Mouse (Mus musculus): ENCODE results near the gene BC147527. TPM values are rescaled to one million over a fixed set of nuclear protein-coding genes. Genes with fewer than 3 reads are reported as not detected.
"Not testable (repeated sequence)": the region's sequence is repeated elsewhere in the genome, so short reads cannot be mapped to it uniquely, and the experiment has no call there.

Gene BC147527
- not detected in 2 replicates for total RNA-seq (2014; rRNA removed)
- 0.15 TPM in 1 of 2 replicates, not detected in the other for polyA plus RNA-seq (2015; fragmentation: Nextera tagmentation; extraction: Ambion mirVana)

DNA sequence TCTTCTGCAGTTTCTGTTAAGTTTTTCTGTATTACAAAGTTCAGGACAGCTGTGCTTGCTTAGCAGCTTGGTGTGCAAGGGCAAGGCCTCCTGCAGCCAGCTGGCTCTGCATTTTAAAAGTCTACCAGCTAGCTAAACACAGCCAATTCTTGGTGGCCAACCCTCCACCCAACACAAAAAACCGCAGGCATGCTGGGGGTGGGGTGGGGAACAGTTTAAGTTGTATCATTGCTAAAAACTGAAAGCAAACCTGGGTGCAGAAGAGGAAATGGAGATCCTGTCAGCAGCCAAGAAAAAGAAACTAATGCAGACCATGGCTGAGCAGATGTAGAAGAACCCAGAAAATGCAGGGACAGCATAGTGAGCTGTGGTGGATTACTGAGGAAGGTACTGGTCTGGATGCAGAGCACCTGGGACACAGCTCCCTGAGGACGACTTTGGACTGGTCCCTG is at the start of gene BC147527:
TSS of gene BC147527 (plus strand) at position 402 of the 452 bp plus-strand sequence.
- Histone ChIP-seq H3K9ac (replicated peaks; ENCODE audit: low read length) (no peak within 1 kb of the TSS), H3K4me3 (ENCODE audit: low read length) (no peak within 1 kb of the TSS), H3K4me2 (ENCODE audit: low read depth, low read length) (no peak within 1 kb of the TSS), H3K36me3 (ENCODE audit: insufficient read depth, low read length) (no peaks in the 10 kb centered on the region), H3K27me3 (ENCODE audit: insufficient read depth, low read length) (no peaks in the 10 kb centered on the region), H3K4me1 (ENCODE audit: insufficient read depth, low read length) (no peaks in the 10 kb centered on the region), H3K27ac (no peak within 1 kb of the TSS), H3K9me3 (ENCODE audit: low read length) (no peaks in the 10 kb centered on the region)
- no peak for DNase-seq (ENCODE audit: low spot score)
- 62% methylated on average over 2 of the region's 2 CpGs for whole genome bisulfite sequencing
- no peak for TF ChIP-seq CTCF (IDR thresholded peaks at IDR 0.05; ENCODE audit: low read depth)
- ATAC-seq, result no peak

DNA sequence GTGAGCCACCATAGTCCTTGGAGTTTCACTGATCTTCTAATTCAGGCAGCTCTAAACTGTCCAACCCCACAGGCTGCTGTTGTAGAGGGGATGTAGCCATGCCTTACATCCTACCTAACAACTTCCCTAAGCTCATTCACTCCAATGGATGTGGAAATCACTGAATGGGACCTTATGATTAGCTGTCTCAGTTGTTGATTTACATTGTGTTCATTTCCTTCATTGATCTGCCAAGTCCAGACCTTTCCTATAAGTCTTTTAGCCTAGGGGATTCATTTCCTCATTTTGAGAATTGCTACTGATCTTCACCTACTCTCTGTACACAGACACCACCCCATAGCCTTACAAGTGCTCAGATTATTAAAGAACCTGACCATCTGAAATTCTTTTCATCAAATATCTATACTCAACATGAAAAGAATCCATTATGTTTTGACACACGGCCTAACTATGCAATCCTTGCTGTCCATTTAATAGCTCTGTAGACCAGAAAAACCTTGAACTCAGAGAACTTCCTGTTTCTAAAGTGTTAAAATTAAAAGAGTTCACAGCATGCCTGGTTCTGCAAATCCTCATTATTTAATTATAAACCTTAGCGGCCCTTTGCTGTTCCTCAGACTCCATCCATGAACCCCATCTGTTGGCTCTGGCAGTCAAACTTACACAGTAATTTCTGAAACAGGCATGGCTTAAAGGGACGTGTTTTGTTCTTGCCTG is 48.8 kb upstream of the BC147527 start:
- not testable (repeated sequence) for H3K27ac ChIP-seq; H3K36me3 ChIP-seq (ENCODE audit: insufficient read depth, low read length); H3K9me3 ChIP-seq (ENCODE audit: low read length); H3K4me3 ChIP-seq (ENCODE audit: low read length); H3K4me2 ChIP-seq (ENCODE audit: low read depth, low read length); ATAC-seq; H3K9ac ChIP-seq (replicated peaks; ENCODE audit: low read length); DNase-seq (ENCODE audit: low spot score); H3K4me1 ChIP-seq (ENCODE audit: insufficient read depth, low read length); H3K27me3 ChIP-seq (ENCODE audit: insufficient read depth, low read length)
- 78% methylated on average over 2 of the region's 3 CpGs for WGBS

- not testable (repeated sequence) for H3K9me3 ChIP-seq (ENCODE audit: low read length); H3K4me3 ChIP-seq (ENCODE audit: low read length); H3K4me2 ChIP-seq (ENCODE audit: low read depth, low read length); H3K4me1 ChIP-seq (ENCODE audit: insufficient read depth, low read length); DNase-seq (ENCODE audit: low spot score); ATAC-seq; H3K36me3 ChIP-seq (ENCODE audit: insufficient read depth, low read length); H3K27ac ChIP-seq; H3K27me3 ChIP-seq (ENCODE audit: insufficient read depth, low read length); H3K9ac ChIP-seq (replicated peaks; ENCODE audit: low read length)
- 90% methylated on average over 3 of the region's 3 CpGs for WGBS
Measured at GRCm38 (mm10) chr13:120258817-120259658, 41.2 kb upstream of the BC147527 start.

- H3K36me3 ChIP-seq (ENCODE audit: insufficient read depth, low read length); ATAC-seq; H3K9ac ChIP-seq (replicated peaks; ENCODE audit: low read length); H3K27ac ChIP-seq; H3K27me3 ChIP-seq (ENCODE audit: insufficient read depth, low read length); DNase-seq (ENCODE audit: low spot score); H3K4me1 ChIP-seq (ENCODE audit: insufficient read depth, low read length); H3K9me3 ChIP-seq (ENCODE audit: low read length); H3K4me3 ChIP-seq (ENCODE audit: low read length); H3K4me2 ChIP-seq (ENCODE audit: low read depth, low read length): not testable (repeated sequence)
- WGBS, result 69% methylated on average over 3 of the region's 3 CpGs
Measured at GRCm38 (mm10) chr13:120259718-120260117, 40.5 kb upstream of the BC147527 start.

DNA sequence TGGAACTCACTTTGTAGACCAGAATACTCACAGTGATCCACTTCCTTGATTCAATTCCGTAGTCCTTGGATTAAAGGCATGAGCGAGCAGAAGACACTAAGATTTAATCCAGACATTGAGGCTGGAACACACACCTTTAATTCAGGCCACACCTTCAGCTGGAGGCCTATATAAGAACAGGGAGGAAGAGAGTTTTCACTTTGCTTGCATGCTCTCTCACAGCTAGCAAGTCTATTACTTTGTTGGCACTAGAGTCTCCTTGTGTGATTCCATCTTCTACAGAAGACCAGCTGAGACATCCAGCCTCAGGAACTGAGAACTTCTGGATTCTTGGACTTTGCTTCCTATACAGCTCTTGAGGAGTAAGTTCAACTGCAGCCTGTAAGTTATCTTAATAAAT is 37.3 kb upstream of the BC147527 start, which contains the start of gene AF067061:
TSS of gene AF067061 (plus strand) at position 245 of the 400 bp plus-strand sequence.
- not testable (repeated sequence) for ATAC-seq; H3K9ac ChIP-seq (replicated peaks; ENCODE audit: low read length); H3K36me3 ChIP-seq (ENCODE audit: insufficient read depth, low read length); H3K4me2 ChIP-seq (ENCODE audit: low read depth, low read length); H3K4me3 ChIP-seq (ENCODE audit: low read length); H3K27me3 ChIP-seq (ENCODE audit: insufficient read depth, low read length); H3K4me1 ChIP-seq (ENCODE audit: insufficient read depth, low read length); DNase-seq (ENCODE audit: low spot score); H3K9me3 ChIP-seq (ENCODE audit: low read length); H3K27ac ChIP-seq
- 92% methylated on average over 2 of the region's 2 CpGs for WGBS

DNA sequence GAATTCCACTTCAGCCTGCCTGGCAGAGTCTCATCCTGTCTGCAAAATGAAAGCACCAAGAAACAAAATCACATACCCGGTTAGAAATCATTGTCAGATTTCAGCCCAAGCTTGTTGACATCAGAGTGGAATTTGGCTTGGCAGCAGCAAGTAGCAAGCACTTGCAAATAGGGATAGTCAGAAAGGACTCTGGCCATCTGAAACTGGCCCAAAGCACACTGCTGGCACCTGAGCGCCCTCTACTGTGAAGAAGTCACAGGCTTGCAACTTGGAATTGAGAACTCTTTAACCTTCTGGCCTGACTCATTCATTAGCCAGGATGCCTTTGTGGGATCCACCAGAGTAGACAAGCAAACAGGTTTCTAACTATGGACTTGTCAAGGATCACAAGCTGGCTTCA is 22.4 kb upstream of the BC147527 start:
- not testable (repeated sequence) for H3K27ac ChIP-seq; H3K4me1 ChIP-seq (ENCODE audit: insufficient read depth, low read length); H3K9me3 ChIP-seq (ENCODE audit: low read length); DNase-seq (ENCODE audit: low spot score); H3K4me3 ChIP-seq (ENCODE audit: low read length); H3K4me2 ChIP-seq (ENCODE audit: low read depth, low read length); H3K9ac ChIP-seq (replicated peaks; ENCODE audit: low read length); H3K36me3 ChIP-seq (ENCODE audit: insufficient read depth, low read length); H3K27me3 ChIP-seq (ENCODE audit: insufficient read depth, low read length); ATAC-seq
- 34% methylated on average over 2 of the region's 2 CpGs for WGBS
- TF ChIP-seq CTCF (IDR thresholded peaks at IDR 0.05; ENCODE audit: low read depth), result peak; percentile 15; the same call in 1 of the 2 replicates
